Mouse (Mus musculus) frontal cortex, postnatal 25 days (tissue): Measurements from ENCODE around the gene Utp18.
A peak's percentile ranks its signal among the peaks of the same experiment; 100 is the strongest.

Experiments
- DNase-seq, 2 experiments: peaks; one replicate each; pipeline ENCODE4 v3.0.0; 2022; ENCODE audit warnings: low spot score in 2 of 2

Gene Utp18

GRCm38 (mm10) chr11:93828619-93829326, 56.8 kb downstream of the Utp18 start:
- DNase-seq = no peak

- no peak for DNase-seq
These were observed 63.3 kb downstream of the Utp18 start for GRCm38 (mm10) chr11:93822261-93822660.

- DNase-seq = no peak
These were observed 64.0 kb downstream of the Utp18 start for GRCm38 (mm10) chr11:93821533-93821932.

- no peak for DNase-seq
These were observed 67.4 kb downstream of the Utp18 start for GRCm38 (mm10) chr11:93817966-93818738.

- no peak for DNase-seq
These were observed 72.6 kb downstream of the Utp18 start for GRCm38 (mm10) chr11:93812955-93813354.

- peak; percentile 39 to 58 for DNase-seq
These were observed 73.3 kb downstream of the Utp18 start for GRCm38 (mm10) chr11:93812125-93812868.
